ENCODE assay signal across 17 mouse cellular contexts in the genomic region with DNA sequence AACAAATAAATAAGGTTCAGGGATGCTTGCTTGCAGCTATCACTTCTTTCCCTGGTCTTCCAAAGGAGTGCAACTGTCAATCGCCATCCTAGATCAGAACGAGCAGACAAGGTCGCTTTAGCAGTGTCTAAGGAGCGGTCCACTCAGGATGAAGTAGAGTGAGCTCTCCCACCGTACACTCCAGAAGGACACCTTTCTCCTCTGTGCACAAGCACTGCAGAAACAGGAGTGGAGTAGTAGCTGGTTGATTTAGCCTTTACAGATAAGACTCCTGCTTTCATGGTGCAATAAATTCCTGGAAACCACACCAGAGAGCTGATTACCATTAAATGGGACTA.
DNase-seq lines count a peak whose midpoint lies in the region; ATAC-seq lines count a peak whose summit lies in the region.
"Had no signal": no experiment of that assay in that cellular context is flagged by ENCODE, and none has a peak within 500 bp of the region (broad histone marks: within the 10 kb centered on the region; RNA-seq: fewer than 3 reads in every experiment).

No protein-coding gene starts in this region.

- no peaks in the 10 kb centered on the region for H3K36me3 ChIP-seq in forebrain, embryonic 12.5 days (replicated peaks)
- H3K36me3 ChIP-seq in forebrain, embryonic 11.5 days (ENCODE audit: control insufficient read depth, insufficient read depth, low read length), result no peaks in the 10 kb centered on the region
- no peaks in the 10 kb centered on the region for H3K36me3 ChIP-seq in hindbrain, embryonic 14.5 days (replicated peaks; ENCODE audit: control insufficient read depth, insufficient read depth)
- H3K36me3 ChIP-seq in hindbrain, embryonic 11.5 days (ENCODE audit: control insufficient read depth, insufficient read depth, low read length), result no peaks in the 10 kb centered on the region
- no peaks in the 10 kb centered on the region for H3K36me3 ChIP-seq in midbrain, embryonic 14.5 days (ENCODE audit: control insufficient read depth, insufficient read depth, low read length)
- H3K36me3 ChIP-seq in midbrain, embryonic 16.5 days (ENCODE audit: control insufficient read depth, insufficient read depth, low read length), result no peaks in the 10 kb centered on the region
- no peaks in the 10 kb centered on the region for H3K36me3 ChIP-seq in neural tube, embryonic 14.5 days (ENCODE audit: control insufficient read depth, insufficient read depth, low read length)
- H3K36me3 ChIP-seq: embryonic facial prominence, embryonic 15.5 days; forebrain, embryonic 10.5 days; G1E; heart, embryonic 12.5 days had no signal

- H3K27ac ChIP-seq in forebrain, embryonic 12.5 days, result 0 out of 2 replicates have a peak overlapping the region, but pooled peaks have one; percentile 31
- no peak overlapping the region for H3K27ac ChIP-seq in forebrain, embryonic 11.5 days (ENCODE audit: low read depth, low read length)
- peak overlapping the region; percentile 22; the same call in 1 of the 2 replicates for H3K27ac ChIP-seq in hindbrain, embryonic 14.5 days
- no peak overlapping the region for H3K27ac ChIP-seq in hindbrain, embryonic 11.5 days (ENCODE audit: low read depth, low read length)
- H3K27ac ChIP-seq in midbrain, embryonic 14.5 days (replicated peaks; ENCODE audit: low read depth, low read length), result peak overlapping the region; percentile 37
- no peak overlapping the region for H3K27ac ChIP-seq in midbrain, embryonic 16.5 days (ENCODE audit: low read length)
- no peak overlapping the region for H3K27ac ChIP-seq in neural tube, embryonic 14.5 days (ENCODE audit: low read depth, low read length)
- H3K27ac ChIP-seq: embryonic facial prominence, embryonic 15.5 days; forebrain, embryonic 10.5 days; heart, adult 2 months had no signal

- DNase-seq in forebrain, embryonic 11.5 days (ENCODE audit: low spot score), result no peak
- no peak for DNase-seq in hindbrain, embryonic 14.5 days (ENCODE audit: low spot score)
- DNase-seq in hindbrain, embryonic 11.5 days (ENCODE audit: low spot score), result no peak
- no peak for DNase-seq in midbrain, embryonic 14.5 days
- DNase-seq in cerebellum, postnatal 10 days, result no peak
- DNase-seq: adrenal gland, adult 8-10 months; B cell, adult 2 months; heart, adult 2 months had no signal

- H3K27me3 ChIP-seq in forebrain, embryonic 12.5 days, result no peaks in the 10 kb centered on the region
- no peaks in the 10 kb centered on the region for H3K27me3 ChIP-seq in forebrain, embryonic 11.5 days (ENCODE audit: control insufficient read depth, insufficient read depth, low read length)
- no peaks in the 10 kb centered on the region for H3K27me3 ChIP-seq in hindbrain, embryonic 14.5 days (ENCODE audit: control insufficient read depth, insufficient read depth, low read length)
- H3K27me3 ChIP-seq in hindbrain, embryonic 11.5 days (ENCODE audit: control insufficient read depth, insufficient read depth, low read length), result no peaks in the 10 kb centered on the region
- H3K27me3 ChIP-seq in midbrain, embryonic 14.5 days (ENCODE audit: control insufficient read depth, insufficient read depth, low read length), result no peaks in the 10 kb centered on the region
- no peaks in the 10 kb centered on the region for H3K27me3 ChIP-seq in midbrain, embryonic 16.5 days (ENCODE audit: control insufficient read depth, insufficient read depth, low read depth, low read length)
- H3K27me3 ChIP-seq in neural tube, embryonic 14.5 days (ENCODE audit: control insufficient read depth, insufficient read depth, low read length), result no peaks in the 10 kb centered on the region
- H3K27me3 ChIP-seq: embryonic facial prominence, embryonic 15.5 days; heart, embryonic 12.5 days had no signal

- no peaks in the 10 kb centered on the region for H3K9me3 ChIP-seq in forebrain, embryonic 12.5 days
- no peaks in the 10 kb centered on the region for H3K9me3 ChIP-seq in forebrain, embryonic 11.5 days (ENCODE audit: control insufficient read depth, low read length)
- H3K9me3 ChIP-seq in hindbrain, embryonic 14.5 days (ENCODE audit: control insufficient read depth, low read length), result no peaks in the 10 kb centered on the region
- no peaks in the 10 kb centered on the region for H3K9me3 ChIP-seq in hindbrain, embryonic 11.5 days (ENCODE audit: control insufficient read depth, low read length)
- H3K9me3 ChIP-seq in midbrain, embryonic 14.5 days (ENCODE audit: control insufficient read depth, low read length), result no peaks in the 10 kb centered on the region
- no peaks in the 10 kb centered on the region for H3K9me3 ChIP-seq in midbrain, embryonic 16.5 days (replicated peaks; ENCODE audit: control insufficient read depth, low read length, poor library complexity, severe bottlenecking)
- H3K9me3 ChIP-seq in neural tube, embryonic 14.5 days (ENCODE audit: control insufficient read depth, low read length), result no peaks in the 10 kb centered on the region
- H3K9me3 ChIP-seq: embryonic facial prominence, embryonic 15.5 days; forebrain, embryonic 10.5 days; heart, embryonic 12.5 days had no signal

- peaks cover 15% of the 10 kb centered on the region for H3K4me1 ChIP-seq in forebrain, embryonic 12.5 days
- no peaks in the 10 kb centered on the region for H3K4me1 ChIP-seq in forebrain, embryonic 11.5 days (replicated peaks; ENCODE audit: control insufficient read depth, insufficient read depth, low read length)
- peaks cover 23% of the 10 kb centered on the region for H3K4me1 ChIP-seq in hindbrain, embryonic 14.5 days (replicated peaks; ENCODE audit: control insufficient read depth, insufficient read depth, low read length)
- no peaks in the 10 kb centered on the region; the same call in 1 of the 2 replicates for H3K4me1 ChIP-seq in hindbrain, embryonic 11.5 days (replicated peaks; ENCODE audit: control insufficient read depth, insufficient read depth, low read length)
- H3K4me1 ChIP-seq in midbrain, embryonic 14.5 days (ENCODE audit: control insufficient read depth, insufficient read depth, low read length), result peaks cover 17% of the 10 kb centered on the region
- peaks cover 20% of the 10 kb centered on the region for H3K4me1 ChIP-seq in midbrain, embryonic 16.5 days (ENCODE audit: control insufficient read depth, insufficient read depth, low read length)
- peaks cover 14% of the 10 kb centered on the region for H3K4me1 ChIP-seq in neural tube, embryonic 14.5 days (ENCODE audit: control insufficient read depth, insufficient read depth, low read length)
- H3K4me1 ChIP-seq: embryonic facial prominence, embryonic 15.5 days; heart, embryonic 12.5 days had no signal

- 95% methylated on average over 5 of the region's 5 CpGs for WGBS in forebrain, embryonic 12.5 days
- 91% methylated on average over 5 of the region's 5 CpGs for WGBS in forebrain, embryonic 11.5 days
- WGBS in hindbrain, embryonic 14.5 days, result 85% methylated on average over 5 of the region's 5 CpGs
- WGBS in hindbrain, embryonic 11.5 days, result 95% methylated on average over 5 of the region's 5 CpGs
- 91% methylated on average over 5 of the region's 5 CpGs for WGBS in midbrain, embryonic 14.5 days
- 87% methylated on average over 5 of the region's 5 CpGs for WGBS in midbrain, embryonic 16.5 days
- WGBS in neural tube, embryonic 14.5 days, result 82% methylated on average over 5 of the region's 5 CpGs

- H3K4me3 ChIP-seq in forebrain, embryonic 12.5 days (replicated peaks), result no peak overlapping the region
- no peak overlapping the region for H3K4me3 ChIP-seq in forebrain, embryonic 11.5 days (ENCODE audit: low read depth, low read length)
- H3K4me3 ChIP-seq in hindbrain, embryonic 14.5 days (replicated peaks; ENCODE audit: low read length), result no peak overlapping the region
- no peak overlapping the region for H3K4me3 ChIP-seq in hindbrain, embryonic 11.5 days (ENCODE audit: low read depth, low read length)
- H3K4me3 ChIP-seq in midbrain, embryonic 14.5 days (replicated peaks; ENCODE audit: low read depth, low read length), result no peak overlapping the region
- no peak overlapping the region for H3K4me3 ChIP-seq in midbrain, embryonic 16.5 days (ENCODE audit: low read depth, low read length)
- no peak overlapping the region for H3K4me3 ChIP-seq in neural tube, embryonic 14.5 days (ENCODE audit: low read depth, low read length)
- H3K4me3 ChIP-seq: embryonic facial prominence, embryonic 15.5 days; erythroblast, embryonic 14.5 days; forebrain, embryonic 10.5 days; heart, adult 2 months; heart, embryonic 12.5 days had no signal

- ATAC-seq in forebrain, embryonic 12.5 days (ENCODE audit: low FRiP score), result no peak; the same call in 1 of the 2 replicates
- no peak for ATAC-seq in forebrain, embryonic 11.5 days (replicated peaks; ENCODE audit: low FRiP score)
- ATAC-seq in hindbrain, embryonic 14.5 days (ENCODE audit: low FRiP score), result no peak
- ATAC-seq in hindbrain, embryonic 11.5 days (ENCODE audit: low FRiP score), result no peak
- no peak for ATAC-seq in midbrain, embryonic 14.5 days (ENCODE audit: low FRiP score, low TSS enrichment)
- ATAC-seq in midbrain, embryonic 16.5 days, result no peak
- peak; percentile 44; the same call in 1 of the 2 replicates for ATAC-seq in neural tube, embryonic 14.5 days (ENCODE audit: low read depth)
- ATAC-seq: CD4-positive, CD25-positive, alpha-beta regulatory T cell, adult 4 months had no signal

- no peak overlapping the region for H3K4me2 ChIP-seq in forebrain, embryonic 12.5 days
- no peak overlapping the region for H3K4me2 ChIP-seq in forebrain, embryonic 11.5 days (ENCODE audit: low read depth, low read length, severe bottlenecking)
- H3K4me2 ChIP-seq in hindbrain, embryonic 14.5 days (replicated peaks), result no peak overlapping the region
- H3K4me2 ChIP-seq in hindbrain, embryonic 11.5 days (replicated peaks; ENCODE audit: low read depth, low read length), result no peak overlapping the region
- H3K4me2 ChIP-seq in midbrain, embryonic 14.5 days (ENCODE audit: low read length), result no peak overlapping the region
- H3K4me2 ChIP-seq in midbrain, embryonic 16.5 days (ENCODE audit: low read length), result no peak overlapping the region
- no peak overlapping the region for H3K4me2 ChIP-seq in neural tube, embryonic 14.5 days (ENCODE audit: low read depth, low read length)
- H3K4me2 ChIP-seq: embryonic facial prominence, embryonic 15.5 days; heart, embryonic 12.5 days had no signal

- no peak overlapping the region for H3K9ac ChIP-seq in forebrain, embryonic 12.5 days
- H3K9ac ChIP-seq in forebrain, embryonic 11.5 days (ENCODE audit: low read length), result no peak overlapping the region
- no peak overlapping the region for H3K9ac ChIP-seq in hindbrain, embryonic 14.5 days
- no peak overlapping the region for H3K9ac ChIP-seq in hindbrain, embryonic 11.5 days (ENCODE audit: low read depth, low read length)
- H3K9ac ChIP-seq in midbrain, embryonic 14.5 days (replicated peaks; ENCODE audit: low read length), result no peak overlapping the region
- H3K9ac ChIP-seq in midbrain, embryonic 16.5 days (ENCODE audit: low read depth, low read length), result no peak overlapping the region
- H3K9ac ChIP-seq in neural tube, embryonic 14.5 days (replicated peaks; ENCODE audit: low read depth, low read length), result no peak overlapping the region
- H3K9ac ChIP-seq: embryonic facial prominence, embryonic 15.5 days; heart, embryonic 12.5 days had no signal

Comparison
In these comparisons a context has a peak if more than half of its experiments do, and no peak if none do; other contexts are left out.
1. H3K27ac ChIP-seq: peak in forebrain, embryonic 12.5 days (single experiment), hindbrain, embryonic 14.5 days (single experiment) and midbrain, embryonic 14.5 days (single experiment); none in forebrain, embryonic 11.5 days (single experiment), hindbrain, embryonic 11.5 days (single experiment), midbrain, embryonic 16.5 days (single experiment) and neural tube, embryonic 14.5 days (single experiment).